Mouse (Mus musculus): ENCODE results near the gene Mthfd1l. TPM values are rescaled to one million over a fixed set of nuclear protein-coding genes. Genes with fewer than 3 reads are reported as not detected.
A peak's percentile ranks its signal among the peaks of the same experiment; 100 is the strongest.

The Mthfd1l gene
- polyA plus RNA-seq, 1 experiment from 2014 or later = 18.4 TPM

DNA sequence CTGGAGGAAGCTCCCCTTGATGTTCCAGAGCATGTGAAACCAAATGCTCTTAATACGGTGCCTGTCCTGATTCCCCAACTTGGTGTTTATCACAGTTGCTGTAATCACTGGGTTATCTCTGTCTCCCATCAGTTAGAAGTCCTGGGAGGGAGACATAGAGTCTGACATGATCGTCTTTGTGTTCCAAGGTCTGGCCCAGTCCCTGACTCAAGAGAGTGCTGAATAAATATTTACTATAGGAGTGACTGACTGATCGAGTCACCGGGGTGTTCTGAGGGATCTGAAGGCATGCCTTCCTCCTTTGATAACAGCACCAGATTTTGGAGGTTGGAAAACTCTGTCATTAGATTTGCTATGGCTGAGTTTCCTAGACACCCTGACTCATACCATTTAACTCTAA is 54.5 kb downstream of the Mthfd1l start:
- no peak overlapping the region for H3K9ac ChIP-seq
- no peak overlapping the region for H3K27ac ChIP-seq
- no peak overlapping the region for H3K4me3 ChIP-seq (replicated peaks)
- H3K4me1 ChIP-seq = peaks cover 6% of the 10 kb centered on the region; the same call in 1 of the 2 replicates
- H3K9me3 ChIP-seq (replicated peaks) = no peaks in the 10 kb centered on the region
- H3K36me3 ChIP-seq = peaks cover 21% of the 10 kb centered on the region
- no peak overlapping the region for H3K4me2 ChIP-seq
- 48% methylated on average over 4 of the region's 4 CpGs for WGBS
- no peak for ATAC-seq (replicated peaks; ENCODE audit: low FRiP score)
- H3K27me3 ChIP-seq = no peaks in the 10 kb centered on the region

DNA sequence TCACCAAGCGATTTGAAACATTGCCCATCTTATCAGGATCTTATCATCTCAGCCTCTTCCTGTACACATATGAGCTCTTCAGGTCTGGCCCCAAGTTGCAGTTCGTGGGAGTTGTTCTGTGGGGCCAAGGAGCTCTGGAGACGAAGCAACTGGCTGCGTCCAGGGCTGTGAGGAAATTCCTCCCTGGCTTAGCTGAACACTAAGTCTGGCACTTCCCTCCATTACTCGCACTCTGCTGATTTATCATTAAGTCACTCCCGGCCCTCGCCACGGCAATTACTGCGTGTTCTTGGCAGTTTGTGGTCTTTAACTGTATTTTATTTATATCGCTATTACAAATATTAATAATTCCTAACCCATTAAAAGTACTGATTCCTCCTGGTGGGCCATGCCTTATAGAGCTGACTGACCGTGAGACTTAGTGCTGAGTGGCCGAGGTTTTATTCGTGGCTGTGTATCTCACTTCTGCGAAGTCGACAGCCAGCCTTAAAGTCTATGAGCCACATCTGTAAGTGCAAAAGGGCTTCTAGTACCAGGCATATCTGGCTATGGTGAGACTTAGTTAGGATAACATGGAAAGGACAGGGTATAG is 56.0 kb downstream of the Mthfd1l start:
- H3K9ac ChIP-seq = no peak overlapping the region
- peaks cover 6% of the 10 kb centered on the region; the same call in 1 of the 2 replicates for H3K4me1 ChIP-seq
- peaks cover 24% of the 10 kb centered on the region for H3K36me3 ChIP-seq
- no peak overlapping the region for H3K4me2 ChIP-seq
- ATAC-seq (replicated peaks; ENCODE audit: low FRiP score) = no peak; the same call in 1 of the 2 replicates
- H3K9me3 ChIP-seq (replicated peaks) = no peaks in the 10 kb centered on the region
- no peaks in the 10 kb centered on the region for H3K27me3 ChIP-seq
- H3K27ac ChIP-seq = no peak overlapping the region
- 59% methylated on average over 15 of the region's 15 CpGs for WGBS
- no peak overlapping the region for H3K4me3 ChIP-seq (replicated peaks)

- H3K4me2 ChIP-seq = no peak overlapping the region
- no peak for ATAC-seq (replicated peaks; ENCODE audit: low FRiP score)
- H3K9me3 ChIP-seq (replicated peaks) = no peaks in the 10 kb centered on the region
- H3K27me3 ChIP-seq = no peaks in the 10 kb centered on the region
- peaks cover 37% of the 10 kb centered on the region for H3K36me3 ChIP-seq
- H3K4me1 ChIP-seq = peaks cover 15% of the 10 kb centered on the region; the same call in 1 of the 2 replicates
- H3K27ac ChIP-seq = no peak overlapping the region
- 54% methylated on average over 9 of the region's 9 CpGs for WGBS
- no peak overlapping the region for H3K4me3 ChIP-seq (replicated peaks)
- H3K9ac ChIP-seq = no peak overlapping the region
Measured at GRCm38 (mm10) chr10:4033761-4034160, 60.8 kb downstream of the Mthfd1l start.

DNA sequence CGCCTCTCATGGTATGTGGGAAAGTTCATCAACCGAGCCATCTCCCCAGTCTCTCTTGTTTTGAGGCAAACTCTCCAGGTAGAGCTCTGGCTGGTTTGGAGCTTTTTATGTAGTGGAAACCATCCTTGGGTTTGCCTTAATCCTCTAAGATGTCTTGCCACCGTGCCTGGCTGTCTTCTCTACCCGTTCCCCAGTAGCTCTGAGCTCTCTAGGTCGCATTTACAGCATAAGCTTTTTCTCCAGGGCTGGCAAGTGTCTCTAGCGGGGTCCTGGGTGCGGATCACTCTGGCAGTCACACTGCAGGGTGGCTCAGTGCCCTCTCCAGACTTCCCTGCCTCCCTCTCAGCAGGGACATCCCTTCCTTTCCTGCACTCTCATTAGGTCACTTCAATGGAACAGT is 63.6 kb downstream of the Mthfd1l start:
- H3K9ac ChIP-seq = no peak overlapping the region
- H3K4me2 ChIP-seq = no peak overlapping the region
- no peak overlapping the region for H3K4me3 ChIP-seq (replicated peaks)
- peaks cover 23% of the 10 kb centered on the region for H3K36me3 ChIP-seq
- no peaks in the 10 kb centered on the region for H3K27me3 ChIP-seq
- peaks cover 17% of the 10 kb centered on the region for H3K4me1 ChIP-seq
- H3K9me3 ChIP-seq (replicated peaks) = no peaks in the 10 kb centered on the region
- no peak overlapping the region for H3K27ac ChIP-seq
- ATAC-seq (replicated peaks; ENCODE audit: low FRiP score) = no peak
- WGBS = 91% methylated on average over 7 of the region's 7 CpGs

DNA sequence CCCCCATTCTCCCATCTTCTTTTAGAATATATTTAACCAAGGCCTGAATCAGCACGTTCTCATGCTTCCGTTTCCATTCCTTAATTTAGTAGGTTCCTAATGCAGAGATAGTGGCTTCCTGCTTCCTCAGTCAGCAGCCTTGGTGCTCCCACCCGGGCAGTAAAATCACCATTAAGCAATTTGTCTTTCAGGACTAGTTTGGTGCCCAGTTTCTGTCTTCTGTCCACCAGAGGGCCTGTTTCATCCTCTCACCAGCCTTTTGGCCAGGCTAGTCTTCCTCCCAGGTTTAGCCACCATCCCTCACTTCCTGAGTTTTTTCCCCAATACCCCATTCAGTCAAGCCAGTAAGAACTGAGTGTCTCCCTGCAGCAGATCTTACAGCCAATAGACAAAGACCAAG is 64.1 kb downstream of the Mthfd1l start:
- no peak for ATAC-seq (replicated peaks; ENCODE audit: low FRiP score)

GRCm38 (mm10) chr10:4038576-4038975 is 65.7 kb downstream of the Mthfd1l start:
- Histone ChIP-seq H3K36me3 (peaks cover 24% of the 10 kb centered on the region), H3K27ac (peak overlapping the region; percentile 49), H3K4me1 (peaks cover 17% of the 10 kb centered on the region), H3K27me3 (no peaks in the 10 kb centered on the region), H3K9ac (no peak overlapping the region), H3K4me3 (replicated peaks) (no peak overlapping the region), H3K4me2 (no peak overlapping the region), H3K9me3 (replicated peaks) (no peaks in the 10 kb centered on the region)
- WGBS = 52% methylated on average over 11 of the region's 11 CpGs
- ATAC-seq (replicated peaks; ENCODE audit: low FRiP score) = no peak

More for the DNA sequence above, 64.1 kb downstream of the Mthfd1l start:
- H3K27ac ChIP-seq = 0 out of 2 replicates have a peak overlapping the region, but pooled peaks have one; percentile 52
- peaks cover 20% of the 10 kb centered on the region for H3K36me3 ChIP-seq
- H3K4me1 ChIP-seq = peaks cover 17% of the 10 kb centered on the region
- no peaks in the 10 kb centered on the region for H3K27me3 ChIP-seq
- 46% methylated on average over 3 of the region's 3 CpGs for WGBS
- no peak overlapping the region for H3K4me3 ChIP-seq (replicated peaks)
- no peak overlapping the region for H3K4me2 ChIP-seq
- H3K9ac ChIP-seq = no peak overlapping the region
- no peaks in the 10 kb centered on the region for H3K9me3 ChIP-seq (replicated peaks)

- Histone ChIP-seq H3K27me3 (no peaks in the 10 kb centered on the region), H3K36me3 (peaks cover 13% of the 10 kb centered on the region), H3K4me1 (peaks cover 16% of the 10 kb centered on the region), H3K9me3 (replicated peaks) (no peaks in the 10 kb centered on the region), H3K4me3 (replicated peaks) (no peak overlapping the region), H3K9ac (no peak overlapping the region), H3K27ac (no peak overlapping the region), H3K4me2 (no peak overlapping the region)
- 80% methylated on average over 9 of the region's 9 CpGs for WGBS
- ATAC-seq (replicated peaks; ENCODE audit: low FRiP score) = no peak
Measured at GRCm38 (mm10) chr10:4041691-4042090, 68.8 kb downstream of the Mthfd1l start.

GRCm38 (mm10) chr10:4044421-4044820 is 71.5 kb downstream of the Mthfd1l start:
- no peak overlapping the region for H3K9ac ChIP-seq
- no peaks in the 10 kb centered on the region for H3K27me3 ChIP-seq
- H3K27ac ChIP-seq = no peak overlapping the region
- no peaks in the 10 kb centered on the region for H3K9me3 ChIP-seq (replicated peaks)
- H3K4me1 ChIP-seq = no peaks in the 10 kb centered on the region
- no peak overlapping the region for H3K4me2 ChIP-seq
- ATAC-seq (replicated peaks; ENCODE audit: low FRiP score) = no peak
- H3K4me3 ChIP-seq (replicated peaks) = no peak overlapping the region
- H3K36me3 ChIP-seq = peaks cover 15% of the 10 kb centered on the region
- WGBS = 69% methylated on average over 7 of the region's 7 CpGs

DNA sequence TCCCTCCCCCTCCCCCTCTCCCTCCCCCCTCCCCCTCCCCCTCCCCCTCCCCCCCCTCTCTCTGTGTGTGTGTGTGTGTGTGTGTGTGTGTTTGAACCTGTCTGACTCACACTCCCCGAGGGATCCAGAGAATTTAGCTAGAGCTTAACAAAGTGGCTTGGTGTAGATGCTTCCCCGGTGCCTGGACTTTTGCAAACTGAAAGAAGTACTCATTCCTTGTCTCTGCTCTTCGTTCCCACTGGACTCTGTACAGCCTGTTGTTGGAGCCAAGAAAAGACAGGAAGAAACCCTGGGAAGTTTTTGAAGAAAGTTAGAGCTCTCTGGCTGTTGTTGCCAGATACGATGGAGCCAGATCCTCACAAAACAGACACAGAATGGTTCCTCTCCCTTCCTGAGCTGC is 73.6 kb downstream of the Mthfd1l start:
- H3K4me2 ChIP-seq = no peak overlapping the region
- no peak for ATAC-seq (replicated peaks; ENCODE audit: low FRiP score)

GRCm38 (mm10) chr10:4047666-4048065 is 74.7 kb downstream of the Mthfd1l start:
- no peaks in the 10 kb centered on the region for H3K9me3 ChIP-seq (replicated peaks)
- no peak overlapping the region for H3K9ac ChIP-seq
- H3K4me1 ChIP-seq = peaks cover 6% of the 10 kb centered on the region
- H3K36me3 ChIP-seq = peaks cover 22% of the 10 kb centered on the region
- H3K27ac ChIP-seq = no peak overlapping the region
- no peaks in the 10 kb centered on the region for H3K27me3 ChIP-seq
- 86% methylated on average over 6 of the region's 6 CpGs for WGBS
- H3K4me2 ChIP-seq = no peak overlapping the region
- no peak for ATAC-seq (replicated peaks; ENCODE audit: low FRiP score)
- no peak overlapping the region for H3K4me3 ChIP-seq (replicated peaks)

More for the DNA sequence above, 73.6 kb downstream of the Mthfd1l start:
- 57% methylated on average over 4 of the region's 4 CpGs for WGBS
- Histone ChIP-seq H3K27me3 (no peaks in the 10 kb centered on the region), H3K9me3 (replicated peaks) (no peaks in the 10 kb centered on the region), H3K4me3 (replicated peaks) (no peak overlapping the region), H3K9ac (no peak overlapping the region), H3K4me1 (no peaks in the 10 kb centered on the region), H3K27ac (peak overlapping the region; percentile 51; the same call in 1 of the 2 replicates), H3K36me3 (peaks cover 26% of the 10 kb centered on the region)

- peaks cover 20% of the 10 kb centered on the region for H3K4me1 ChIP-seq
- peaks cover 15% of the 10 kb centered on the region; the same call in 1 of the 2 replicates for H3K36me3 ChIP-seq
- H3K9me3 ChIP-seq (replicated peaks) = no peaks in the 10 kb centered on the region
- no peak overlapping the region for H3K27ac ChIP-seq
- no peaks in the 10 kb centered on the region for H3K27me3 ChIP-seq
- H3K9ac ChIP-seq = no peak overlapping the region
- 90% methylated on average over 4 of the region's 4 CpGs for WGBS
- no peak for ATAC-seq (replicated peaks; ENCODE audit: low FRiP score)
- no peak overlapping the region for H3K4me3 ChIP-seq (replicated peaks)
- no peak overlapping the region for H3K4me2 ChIP-seq
Measured at GRCm38 (mm10) chr10:4050236-4050635, 77.3 kb downstream of the Mthfd1l start.

DNA sequence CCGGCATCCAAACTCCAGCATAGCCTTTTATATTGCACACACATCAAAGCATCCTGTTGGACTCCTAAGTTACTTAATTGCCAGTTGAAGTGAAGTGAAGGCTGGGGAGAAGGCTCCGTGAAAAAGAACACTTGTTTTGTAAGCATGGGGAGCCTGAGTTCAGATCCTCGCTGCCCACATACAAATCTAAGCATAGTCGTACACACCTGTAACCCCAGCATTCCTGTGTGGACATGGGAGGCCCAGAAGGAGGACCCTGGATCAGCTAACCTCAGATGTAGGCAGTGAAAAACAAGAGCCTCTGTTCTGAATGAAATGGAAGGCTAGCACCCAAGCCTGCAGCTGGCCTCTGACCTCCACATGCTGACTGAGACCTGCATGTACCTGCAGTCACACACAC is 79.8 kb downstream of the Mthfd1l start:
- H3K9ac ChIP-seq = no peak overlapping the region
- no peak for ATAC-seq (replicated peaks; ENCODE audit: low FRiP score)

More for the DNA sequence above, 79.8 kb downstream of the Mthfd1l start:
- H3K4me2 ChIP-seq = no peak overlapping the region
- peaks cover 15% of the 10 kb centered on the region; the same call in 1 of the 2 replicates for H3K36me3 ChIP-seq
- WGBS = 49% methylated on average over 4 of the region's 4 CpGs
- no peaks in the 10 kb centered on the region for H3K9me3 ChIP-seq (replicated peaks)
- peak overlapping the region; percentile 41; the same call in 1 of the 2 replicates for H3K27ac ChIP-seq
- peaks cover 20% of the 10 kb centered on the region for H3K4me1 ChIP-seq
- H3K27me3 ChIP-seq = no peaks in the 10 kb centered on the region
- H3K4me3 ChIP-seq (replicated peaks) = no peak overlapping the region

Data from kidney, embryonic 15.5 days (tissue).